Mouse (Mus musculus) induced T-regulatory cell, adult 2 months (primary cell): Measurements from ENCODE around the gene Gm20696.

Experiments
- DNase-seq: peaks from one replicate; pipeline ENCODE4 v3.0.0-alpha.2; 2012; ENCODE audit warnings: low read depth

Gm20696 gene

DNA sequence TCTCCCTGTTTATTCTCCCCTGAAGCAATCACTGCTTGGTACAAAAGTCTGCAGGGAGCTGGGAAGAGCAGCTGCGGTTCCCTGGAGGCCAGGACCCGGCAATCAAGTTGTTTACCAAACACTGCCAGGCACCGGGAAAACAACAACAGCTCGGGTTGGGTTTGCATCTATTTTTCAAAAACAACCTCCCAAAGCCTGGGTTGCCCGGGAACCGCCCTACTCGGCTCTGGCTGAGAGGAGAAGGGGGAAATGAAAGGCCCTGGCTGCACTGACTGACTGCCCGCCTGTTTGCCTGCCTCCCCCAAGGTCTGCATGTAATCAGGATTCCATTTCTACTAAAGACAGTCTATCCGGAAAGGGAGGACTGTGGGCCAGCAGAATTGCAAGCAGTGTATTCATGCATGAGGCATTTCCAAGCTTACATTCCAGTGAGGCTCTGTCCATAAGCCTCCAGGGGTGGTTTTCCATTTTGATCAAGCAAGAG lies 226.7 kb downstream of the Gm20696 start:
- no peak for DNase-seq

DNA sequence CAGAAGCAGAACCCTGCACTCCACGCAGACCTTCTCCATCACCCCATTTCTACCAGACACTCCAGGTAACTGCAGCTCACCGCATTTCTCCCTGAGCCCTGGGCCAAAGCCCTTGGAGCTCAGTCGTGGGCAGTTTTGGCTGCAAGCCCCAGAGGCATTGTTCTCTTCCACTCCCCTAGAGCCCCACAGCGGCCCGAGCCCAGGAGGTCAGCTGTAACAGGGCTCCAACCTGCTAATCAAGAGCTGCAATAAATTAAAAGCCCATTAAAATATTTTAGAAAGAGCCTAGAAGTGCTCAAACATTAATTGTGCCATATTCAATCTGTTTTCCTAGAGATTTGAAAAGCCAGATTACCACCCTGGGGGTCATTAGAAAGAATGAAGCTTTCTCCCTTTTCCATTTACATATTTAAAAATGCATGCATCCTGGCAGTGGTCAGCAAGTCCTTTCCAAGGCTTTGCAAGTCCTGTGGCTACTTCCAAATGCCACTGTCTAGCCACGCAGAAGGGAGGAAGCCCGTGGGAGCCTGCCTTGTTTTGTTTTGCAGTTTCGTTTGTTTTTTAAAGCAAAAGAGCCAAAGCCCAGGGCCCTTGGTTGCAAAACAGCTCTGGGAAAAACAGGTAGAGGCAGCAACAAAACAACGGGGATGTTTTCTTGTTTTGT lies 227.3 kb downstream of the Gm20696 start:
- no peak for DNase-seq

DNA sequence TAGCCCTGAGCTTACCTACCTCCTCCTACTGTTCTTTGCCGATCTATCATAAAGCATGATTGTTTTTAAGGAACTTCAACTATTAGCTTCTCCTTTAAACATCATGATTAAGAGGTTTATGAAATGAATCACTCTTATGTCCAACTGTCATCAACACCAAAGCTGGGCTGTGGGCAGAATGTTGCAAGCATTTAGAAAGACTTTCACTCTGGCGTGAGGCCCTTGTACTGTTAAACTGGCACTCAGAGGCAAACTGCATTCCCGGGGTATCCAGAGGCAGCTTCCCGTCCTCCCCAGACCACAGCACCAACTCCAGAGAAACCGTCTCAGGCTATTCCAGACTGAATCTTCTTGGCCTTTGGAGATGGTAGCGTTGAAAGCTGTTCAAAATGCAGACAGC lies 230.2 kb downstream of the Gm20696 start:
- no peak for DNase-seq

DNA sequence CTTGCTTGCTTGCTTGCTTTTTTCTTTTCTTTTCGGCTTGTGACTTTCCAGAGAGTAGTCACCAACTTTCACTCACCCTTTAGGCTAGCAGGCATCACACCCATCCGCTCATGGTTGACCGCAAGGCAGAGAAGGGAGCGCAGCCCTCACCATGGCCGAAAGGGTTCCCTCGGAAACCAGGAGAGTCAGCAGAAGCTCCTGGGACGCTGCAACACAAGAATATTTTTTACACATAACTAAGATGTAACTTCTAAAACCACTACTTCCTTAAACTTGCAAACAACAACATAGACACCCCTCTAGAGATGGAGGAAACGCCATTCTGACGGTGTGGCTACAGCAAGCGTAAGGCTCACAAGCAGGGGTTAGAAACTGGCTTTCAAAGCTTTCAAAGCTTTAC lies 231.5 kb downstream of the Gm20696 start:
- DNase-seq: peak; percentile 67

DNA sequence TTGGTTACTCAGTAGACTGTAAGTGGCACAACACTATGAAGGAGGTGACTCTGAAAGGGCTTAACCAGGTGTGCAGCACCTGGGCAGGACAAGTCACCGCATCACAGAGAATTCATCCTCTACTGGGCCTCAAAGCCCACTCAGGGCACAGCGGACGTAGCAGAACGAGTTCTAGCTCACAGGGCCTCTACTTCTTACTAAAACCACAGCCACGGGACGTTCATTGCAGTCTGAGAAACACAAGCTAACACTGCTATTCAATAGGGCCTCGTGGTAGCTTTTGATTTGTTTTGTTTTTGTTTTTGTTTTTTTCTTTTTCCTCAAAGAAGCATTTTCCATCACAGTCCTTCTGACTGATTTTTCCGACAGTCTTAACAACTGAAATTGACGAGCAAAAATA lies 233.6 kb downstream of the Gm20696 start:
- peak; percentile 78 for DNase-seq

DNA sequence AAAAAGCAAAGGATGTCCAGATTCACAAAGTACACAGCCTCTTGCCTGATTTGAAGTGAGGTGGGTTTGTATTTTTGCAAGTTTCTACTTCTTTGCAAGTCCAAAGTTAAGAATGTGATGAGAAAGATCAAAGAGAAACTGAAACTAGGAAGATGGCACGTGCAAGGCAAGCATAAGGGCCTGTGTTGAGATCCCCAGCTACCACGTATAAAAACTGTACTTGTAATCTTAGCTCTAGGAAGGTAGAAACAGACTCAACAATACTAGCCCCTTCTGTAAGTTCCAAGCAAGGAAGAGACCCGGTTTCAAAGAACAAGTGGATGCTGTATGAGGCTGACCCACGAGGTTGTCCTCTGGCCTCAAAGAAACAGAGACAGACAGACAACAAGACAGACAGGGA lies 234.7 kb downstream of the Gm20696 start:
- peak; percentile 78 for DNase-seq

DNA sequence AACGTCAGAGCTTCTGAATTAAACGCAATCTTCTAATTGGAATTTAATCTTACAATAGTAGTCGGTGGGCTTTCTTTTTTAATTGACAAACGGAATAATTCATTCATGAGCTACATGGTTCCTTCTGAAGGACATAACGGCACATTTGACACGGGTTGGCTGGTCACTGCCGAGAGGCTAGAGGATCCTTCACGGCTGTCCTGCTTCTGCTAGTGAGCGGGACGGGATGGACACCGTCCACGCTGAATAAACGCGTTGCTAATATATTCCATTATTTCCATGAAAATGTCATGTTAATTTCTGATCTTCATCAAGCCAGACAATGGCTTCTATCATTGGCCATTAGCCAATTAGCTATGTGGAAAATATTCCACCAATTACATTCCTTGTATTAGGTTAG lies 236.0 kb downstream of the Gm20696 start:
- DNase-seq: no peak

DNA sequence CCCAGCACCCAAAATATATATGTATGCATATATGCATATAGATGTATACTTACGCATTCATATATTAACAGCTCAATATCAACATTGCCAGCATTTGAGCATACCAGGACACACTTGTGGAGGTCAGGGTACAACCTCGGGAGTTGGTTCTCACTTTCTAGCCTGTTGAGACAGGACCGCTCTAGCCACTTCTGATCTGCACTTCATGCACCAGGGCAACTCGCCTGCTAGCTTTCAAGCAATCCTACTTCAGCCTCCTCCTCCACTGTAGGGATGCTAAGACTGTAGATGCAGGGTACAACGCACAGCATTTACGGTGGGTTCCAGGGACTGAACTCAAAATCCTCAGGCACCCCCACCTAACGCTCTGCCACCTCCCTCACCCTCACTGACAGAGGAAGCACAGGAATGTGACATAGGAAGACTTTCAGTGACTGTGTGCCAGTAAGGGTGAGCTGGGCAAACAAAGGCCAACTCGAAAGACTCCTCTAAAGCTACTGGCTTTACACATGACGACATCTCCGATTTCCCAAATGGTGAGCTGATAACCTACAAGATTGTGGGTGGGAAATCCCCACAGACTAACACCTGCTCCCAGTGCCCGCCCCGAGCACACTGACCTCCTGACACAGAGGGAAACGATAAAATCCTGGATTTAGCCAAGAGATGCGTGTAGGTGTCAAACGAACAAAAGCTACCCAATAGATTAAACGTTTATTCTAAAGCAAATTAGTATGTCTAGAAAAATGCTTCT lies 237.0 kb downstream of the Gm20696 start:
- peak; percentile 55 for DNase-seq

DNA sequence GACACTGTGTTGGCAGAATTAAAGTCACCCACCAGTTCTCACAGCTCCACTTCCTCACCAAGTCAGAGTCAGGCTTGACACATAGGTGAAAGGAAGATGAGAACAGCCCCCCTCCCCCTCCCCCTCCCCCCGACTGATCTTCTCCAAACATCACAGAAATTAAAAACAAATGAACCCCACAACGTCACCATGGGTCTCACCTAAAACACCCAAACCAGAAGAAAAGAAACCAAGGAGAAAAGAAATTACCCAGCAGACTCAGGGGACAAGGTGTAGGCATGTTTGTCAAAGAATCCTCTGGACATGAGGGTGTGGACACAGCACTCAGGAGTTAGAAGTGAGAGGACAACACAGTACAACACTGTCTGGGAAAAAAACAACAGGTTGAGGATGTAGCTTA lies 237.6 kb downstream of the Gm20696 start:
- DNase-seq: peak; percentile 67

DNA sequence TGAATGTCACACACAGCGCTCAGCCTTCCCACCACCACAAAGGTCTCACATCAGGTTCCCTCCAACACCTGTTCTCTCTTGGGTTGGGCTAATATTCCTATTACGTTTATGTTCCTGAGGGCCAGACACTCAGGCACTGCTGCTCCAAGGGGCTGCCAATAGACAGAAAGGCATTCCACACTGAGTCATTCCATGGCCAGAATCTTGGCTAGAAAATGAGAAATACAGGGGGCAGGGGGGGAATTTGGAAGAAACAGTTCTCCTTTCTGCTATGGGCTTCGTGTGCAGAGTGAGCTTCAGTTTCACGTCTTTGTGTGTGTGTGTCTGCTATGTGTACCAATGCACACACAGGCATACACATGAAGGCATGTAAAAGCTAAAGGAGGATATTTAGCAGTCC lies 239.3 kb downstream of the Gm20696 start:
- DNase-seq: no peak

DNA sequence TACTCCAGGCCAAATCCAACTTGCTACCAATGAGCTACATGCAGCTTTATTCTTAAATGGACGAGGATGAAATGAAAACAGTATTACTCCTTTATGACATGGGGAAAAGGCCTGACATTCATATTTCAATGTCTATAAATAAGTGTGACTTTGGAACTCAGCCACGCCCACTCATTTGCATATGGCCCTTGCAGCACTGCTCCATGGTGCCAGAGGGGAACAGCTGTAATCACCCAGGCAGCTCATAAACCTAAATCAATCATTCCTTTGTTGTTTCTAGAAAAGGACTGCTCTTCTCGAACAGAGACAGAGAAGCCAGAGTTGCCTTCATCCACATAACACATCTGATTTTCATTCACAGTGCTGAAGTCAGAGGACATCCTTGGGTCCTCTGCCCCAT lies 241.6 kb downstream of the Gm20696 start:
- DNase-seq: no peak

DNA sequence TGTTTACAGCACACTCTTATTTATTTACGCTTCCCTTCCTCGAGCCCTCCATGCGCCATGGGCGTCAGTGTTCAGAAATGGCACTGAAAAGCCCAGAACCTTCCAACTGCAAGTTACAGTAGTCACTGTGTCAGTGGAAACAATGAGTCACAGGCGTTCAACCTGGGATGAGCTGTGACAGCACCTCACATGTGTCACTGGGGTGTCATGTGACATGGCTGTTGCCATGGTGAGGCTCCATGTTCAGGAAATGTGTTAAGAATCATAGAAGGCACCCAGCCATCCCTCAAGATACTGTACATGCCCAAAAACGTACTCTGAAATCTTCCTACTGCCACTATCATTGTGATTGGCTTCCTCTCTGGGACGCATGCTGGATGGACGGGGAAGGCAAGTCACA lies 245.9 kb downstream of the Gm20696 start:
- peak; percentile 80 for DNase-seq

DNA sequence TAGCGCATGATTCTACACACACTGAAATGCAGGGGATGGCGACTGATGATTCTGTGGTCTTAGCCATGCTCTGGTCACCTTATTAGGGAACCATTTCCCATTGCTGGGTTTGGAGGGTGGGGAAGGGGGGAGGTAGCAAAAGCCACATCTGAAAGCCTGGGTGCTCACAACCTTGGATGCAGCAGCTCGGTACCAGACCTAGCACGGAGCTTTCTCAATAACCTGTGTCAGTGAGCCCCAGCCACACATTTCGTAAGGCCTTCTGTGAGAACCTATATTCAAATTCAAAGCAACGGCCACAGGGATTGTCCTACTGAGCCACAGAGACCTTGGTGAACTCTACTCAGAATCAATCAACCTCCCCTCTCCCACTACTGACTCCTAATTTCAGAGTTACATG lies 254.0 kb downstream of the Gm20696 start:
- DNase-seq: no peak

DNA sequence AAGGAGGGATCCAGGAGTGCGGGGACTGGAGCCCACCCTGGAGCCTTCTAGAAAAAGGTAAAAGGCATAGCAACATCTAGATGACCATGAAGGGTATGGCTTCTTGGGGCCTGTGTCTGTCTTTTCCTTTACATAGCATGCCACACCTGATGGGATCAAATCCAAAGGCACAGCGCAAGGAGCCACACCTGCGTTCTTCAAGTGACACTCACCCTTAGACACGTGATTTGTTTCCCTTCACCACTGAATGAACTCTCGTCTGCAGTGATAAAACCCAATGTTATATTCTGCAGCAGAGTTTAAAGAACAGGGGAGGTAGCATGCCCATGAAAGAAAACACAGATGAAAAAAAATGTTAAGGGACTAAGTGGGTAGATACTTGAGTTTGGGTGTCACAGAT lies 257.0 kb downstream of the Gm20696 start:
- no peak for DNase-seq

DNA sequence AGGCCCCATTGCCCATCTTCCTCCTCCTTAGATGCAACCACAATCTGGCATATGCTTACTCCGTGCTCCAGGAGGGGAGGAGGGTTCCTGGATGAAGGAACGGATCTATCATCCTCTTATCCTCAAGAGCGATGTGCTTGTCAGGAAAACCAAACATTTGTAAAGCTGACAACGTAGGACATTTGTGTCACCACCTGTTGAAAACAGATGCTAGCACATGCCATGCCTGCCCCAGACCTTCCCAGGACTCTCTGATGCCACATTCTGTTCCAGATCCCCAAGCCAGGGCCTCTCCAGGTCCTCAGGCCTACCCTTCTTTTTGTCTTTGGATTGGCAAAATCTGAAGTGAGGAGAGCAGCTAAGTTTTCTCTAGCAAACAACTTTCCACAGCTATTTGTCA lies 257.7 kb downstream of the Gm20696 start:
- DNase-seq: no peak

DNA sequence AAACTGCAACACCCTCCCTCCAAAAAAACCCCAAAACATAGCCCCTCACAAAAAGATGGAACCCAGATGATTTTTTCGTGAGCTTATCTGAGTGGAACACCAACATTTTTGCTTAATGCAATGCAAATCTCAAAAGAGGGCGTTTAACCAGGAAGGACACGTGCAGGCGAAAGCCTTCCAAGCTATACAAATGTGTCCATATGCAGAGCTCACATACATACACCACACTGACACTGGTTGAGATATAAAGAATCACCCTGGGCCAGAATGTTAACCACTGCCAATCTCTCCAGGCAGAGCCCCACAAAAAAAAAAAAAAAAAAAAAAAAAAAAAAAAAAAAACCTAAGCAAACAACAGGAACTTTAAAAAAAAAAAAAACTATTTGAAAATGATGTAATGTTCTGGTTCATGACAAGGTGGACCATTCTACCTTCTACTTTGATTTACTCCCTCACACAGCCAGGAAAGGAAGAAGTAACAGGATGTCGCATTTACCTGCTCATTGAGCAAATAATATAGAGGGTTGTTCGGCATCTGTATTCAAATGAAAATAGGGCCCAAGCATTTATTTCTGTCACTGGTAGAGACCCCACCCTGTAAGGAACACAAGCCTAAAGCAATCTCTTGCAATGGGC lies 262.7 kb downstream of the Gm20696 start:
- peak; percentile 49 for DNase-seq

DNA sequence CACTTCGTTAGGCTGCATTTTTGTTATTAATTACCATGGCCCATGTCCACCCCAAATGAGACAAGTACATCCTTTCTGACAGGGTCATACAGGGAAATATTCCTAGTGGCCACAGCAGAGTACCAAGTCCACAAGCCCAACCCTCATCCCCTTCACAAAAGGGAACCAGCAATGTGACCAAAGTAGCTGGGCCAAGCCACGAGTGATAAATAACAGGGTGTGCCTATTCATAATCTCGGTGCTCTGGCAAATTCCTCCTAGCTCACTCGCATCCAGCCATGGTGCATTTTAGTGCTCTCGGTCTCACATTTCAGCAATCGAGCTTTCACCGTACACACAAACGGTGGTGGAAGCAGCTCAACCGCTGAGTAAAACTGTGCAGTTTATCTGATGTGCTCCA lies 263.7 kb downstream of the Gm20696 start:
- no peak for DNase-seq

DNA sequence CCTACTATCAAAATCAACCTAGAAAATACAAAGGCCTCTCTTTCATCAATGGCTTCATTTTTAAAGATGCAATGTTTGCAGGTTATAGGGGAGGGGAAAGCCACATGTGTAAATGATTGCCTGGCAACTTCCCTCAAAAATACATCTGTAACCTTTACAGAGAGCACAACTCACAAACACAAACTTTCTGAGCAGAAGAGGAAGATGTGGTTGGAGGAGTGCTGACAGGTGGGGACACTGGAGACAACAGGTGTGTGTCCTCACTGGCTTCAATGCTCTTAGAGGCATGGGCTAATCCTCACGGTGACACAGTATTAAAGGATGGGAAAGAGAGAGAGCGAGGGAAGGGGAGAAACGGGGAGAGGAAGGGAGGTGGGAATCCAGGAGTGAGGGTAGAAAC lies 264.2 kb downstream of the Gm20696 start:
- DNase-seq: no peak

DNA sequence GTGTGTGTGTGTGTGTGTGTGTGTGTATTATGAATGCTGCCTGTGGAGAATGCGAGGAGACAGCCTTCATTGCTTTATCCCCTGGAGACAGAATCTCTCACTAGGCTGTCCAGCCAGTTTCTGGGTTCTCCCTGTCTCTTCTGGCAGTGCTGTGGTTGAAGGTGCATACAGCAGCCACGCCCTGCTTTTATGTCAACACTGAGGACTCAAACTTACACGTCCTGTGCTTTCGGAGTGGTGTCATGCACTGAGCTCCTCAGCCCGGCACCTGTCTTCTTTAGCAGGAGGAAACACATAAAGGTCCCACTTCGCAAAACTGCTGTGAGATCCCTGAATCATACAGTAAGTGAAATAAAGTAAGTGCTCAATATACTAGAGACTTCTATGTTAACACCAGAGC lies 264.8 kb downstream of the Gm20696 start:
- peak; percentile 69 for DNase-seq

DNA sequence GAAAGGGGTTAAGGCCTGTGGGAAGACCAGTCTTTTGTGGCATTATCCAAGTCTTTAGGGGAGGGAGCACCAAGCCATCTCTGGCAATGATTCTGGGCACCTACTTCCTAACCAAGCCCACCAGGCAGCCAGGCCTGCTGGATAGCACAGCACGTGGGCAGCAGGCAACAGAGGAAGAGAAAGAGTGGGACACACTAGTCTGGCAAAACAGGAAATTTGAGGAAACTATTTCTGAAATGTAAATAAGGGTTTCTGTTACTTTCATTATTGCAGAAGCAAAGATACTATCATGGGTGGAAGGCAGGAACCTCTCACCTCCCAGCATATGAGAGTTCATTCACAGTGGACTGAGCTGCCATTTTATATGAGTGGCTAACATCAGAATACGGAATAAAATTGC lies 265.4 kb downstream of the Gm20696 start:
- DNase-seq: no peak

DNA sequence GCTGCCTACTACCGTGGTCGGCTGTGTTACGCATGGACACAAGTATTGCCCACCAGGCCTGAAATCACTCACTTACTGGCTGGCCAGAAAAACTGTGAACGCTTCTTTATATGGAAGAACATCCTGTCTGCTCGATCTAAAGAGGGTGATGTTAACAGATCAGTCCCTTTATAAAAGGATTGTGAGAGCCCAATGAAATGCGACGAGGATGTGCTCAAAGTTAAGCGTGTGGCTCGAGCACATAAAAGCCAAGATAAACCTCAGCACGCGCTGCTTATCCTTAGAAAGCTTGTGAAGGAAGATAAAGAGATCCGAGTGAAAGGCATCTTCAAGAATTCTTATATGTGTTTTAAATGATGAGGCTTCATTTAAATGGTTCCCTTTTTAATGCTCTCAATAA lies 270.9 kb downstream of the Gm20696 start:
- no peak for DNase-seq

DNA sequence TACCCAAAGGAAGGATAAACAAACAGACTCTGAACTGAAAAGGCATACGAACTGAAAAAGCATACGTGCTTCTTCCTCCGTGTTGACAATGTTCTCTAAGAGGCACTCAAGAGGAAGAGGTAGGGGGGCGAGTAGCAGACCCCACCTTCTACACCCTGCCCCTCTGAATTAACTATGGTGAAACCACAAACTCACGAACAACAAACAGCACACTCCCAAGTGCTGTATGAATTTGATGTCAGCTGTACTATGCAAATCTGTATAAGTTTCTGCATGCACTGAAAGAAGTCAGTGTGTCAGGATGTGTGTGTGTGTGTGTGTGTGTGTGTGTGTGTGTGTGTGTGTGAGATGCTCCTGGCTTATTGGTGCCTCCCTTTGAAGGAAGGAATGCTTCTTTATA lies 271.8 kb downstream of the Gm20696 start:
- peak; percentile 46 for DNase-seq

DNA sequence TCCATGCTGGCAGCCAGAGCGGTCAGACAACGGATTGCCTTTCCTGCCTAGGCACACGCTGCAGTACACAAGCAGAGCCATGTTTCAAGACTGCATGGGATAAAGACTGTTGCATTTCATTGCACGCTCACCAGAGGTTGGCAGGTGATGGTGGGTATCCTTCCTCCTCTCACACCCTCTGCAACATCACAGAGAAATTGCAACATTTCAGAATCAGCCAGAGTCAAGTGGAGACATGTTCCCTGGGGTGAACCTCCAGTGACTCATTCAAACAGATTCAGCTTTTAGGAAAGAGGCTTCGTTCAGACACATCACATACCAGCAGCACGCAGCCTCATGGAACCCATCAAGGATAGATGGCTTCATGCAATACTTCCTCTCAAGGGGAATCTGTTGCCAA lies 274.1 kb downstream of the Gm20696 start:
- no peak for DNase-seq
